Mouse (Mus musculus): ENCODE measurements around the gene Pacsin2. TPM values are rescaled to one million over a fixed set of nuclear protein-coding genes. Genes with fewer than 3 reads are reported as not detected.
"Not testable (repeated sequence)": the region's sequence is repeated elsewhere in the genome, so short reads cannot be mapped to it uniquely, and the experiment has no call there.

Pacsin2 gene
- 59.3 and 75.3 TPM in 2 replicates for polyA plus RNA-seq (2015; fragmentation: Nextera tagmentation; extraction: Ambion mirVana)

- Histone ChIP-seq H3K27ac (peak within 1 kb of the TSS; percentile 89), H3K9me3 (replicated peaks) (no peaks in the 10 kb centered on the region), H3K36me3 (no peaks in the 10 kb centered on the region), H3K4me3 (peak within 1 kb of the TSS; percentile 91), H3K27me3 (no peaks in the 10 kb centered on the region), H3K9ac (peak within 1 kb of the TSS; percentile 88), H3K4me2 (peak within 1 kb of the TSS; percentile 89), H3K4me1 (replicated peaks) (peaks cover 12% of the 10 kb centered on the region)
- under 1% methylated on average over 75 of the region's 88 CpGs for WGBS
- peak; percentile 99 for ATAC-seq (replicated peaks; ENCODE audit: insufficient number of reproducible peaks, insufficient read depth, low FRiP score, low read depth)
Observed at GRCm38 (mm10) chr15:83464083-83464904, at the start of gene Pacsin2. Gene Pacsin2 (minus strand): TSS chr15:83464606.

- Histone ChIP-seq H3K4me2 (no peak overlapping the region), H3K4me1 (replicated peaks) (peaks cover 10% of the 10 kb centered on the region)
Observed at GRCm38 (mm10) chr15:83512489-83513281, 48.3 kb upstream of the Pacsin2 start.

GRCm38 (mm10) chr15:83510805-83511405 lies 46.5 kb upstream of the Pacsin2 start, which contains the start of gene Ttll1:
Gene Ttll1 (minus strand): TSS chr15:83510893.
- H3K4me2 ChIP-seq: peak within 1 kb of the TSS; percentile 83
- no peaks in the 10 kb centered on the region for H3K9me3 ChIP-seq (replicated peaks)
- H3K27ac ChIP-seq: peak within 1 kb of the TSS; percentile 55
- WGBS: 8% methylated on average over 41 of the region's 41 CpGs
- peak; percentile 92 for ATAC-seq (replicated peaks; ENCODE audit: insufficient number of reproducible peaks, insufficient read depth, low FRiP score, low read depth)
- H3K36me3 ChIP-seq: no peaks in the 10 kb centered on the region
- H3K9ac ChIP-seq: peak within 1 kb of the TSS; percentile 57
- peaks cover 10% of the 10 kb centered on the region for H3K4me1 ChIP-seq (replicated peaks)
- H3K27me3 ChIP-seq: no peaks in the 10 kb centered on the region
- peak within 1 kb of the TSS; percentile 60 for H3K4me3 ChIP-seq

More at GRCm38 (mm10) chr15:83512489-83513281, 48.3 kb upstream of the Pacsin2 start:
- 57% methylated on average over 13 of the region's 13 CpGs for WGBS
- Histone ChIP-seq H3K9ac (no peak overlapping the region), H3K9me3 (replicated peaks) (no peaks in the 10 kb centered on the region), H3K4me3 (no peak overlapping the region), H3K36me3 (no peaks in the 10 kb centered on the region), H3K27me3 (no peaks in the 10 kb centered on the region), H3K27ac (no peak overlapping the region)
- ATAC-seq (replicated peaks; ENCODE audit: insufficient number of reproducible peaks, insufficient read depth, low FRiP score, low read depth): no peak

- Histone ChIP-seq H3K9me3 (replicated peaks) (no peaks in the 10 kb centered on the region), H3K4me2 (peak overlapping the region; percentile 83), H3K27me3 (no peaks in the 10 kb centered on the region), H3K36me3 (0 out of 2 replicates have a peak, but pooled peaks cover 1% of the 10 kb centered on the region), H3K9ac (peak overlapping the region; percentile 57), H3K4me1 (replicated peaks) (peaks cover 10% of the 10 kb centered on the region), H3K27ac (peak overlapping the region; percentile 55), H3K4me3 (peak overlapping the region; percentile 60)
- peak; percentile 53 for ATAC-seq (replicated peaks; ENCODE audit: insufficient number of reproducible peaks, insufficient read depth, low FRiP score, low read depth)
- WGBS: 23% methylated on average over 17 of the region's 17 CpGs
Observed at GRCm38 (mm10) chr15:83509950-83510804, 45.8 kb upstream of the Pacsin2 start.

GRCm38 (mm10) chr15:83501483-83501882 lies 37.1 kb upstream of the Pacsin2 start:
- not testable (repeated sequence) for ATAC-seq (replicated peaks; ENCODE audit: insufficient number of reproducible peaks, insufficient read depth, low FRiP score, low read depth); H3K9me3 ChIP-seq (replicated peaks); H3K9ac ChIP-seq; H3K4me3 ChIP-seq; H3K27me3 ChIP-seq; H3K27ac ChIP-seq; H3K4me2 ChIP-seq; H3K4me1 ChIP-seq (replicated peaks)
- 60% methylated on average over 6 of the region's 6 CpGs for WGBS
- peaks cover 11% of the 10 kb centered on the region; the same call in 1 of the 2 replicates for H3K36me3 ChIP-seq

- Histone ChIP-seq H3K4me3 (no peak overlapping the region), H3K4me2 (no peak overlapping the region), H3K9me3 (replicated peaks) (no peaks in the 10 kb centered on the region), H3K27ac (no peak overlapping the region), H3K27me3 (no peaks in the 10 kb centered on the region), H3K4me1 (replicated peaks) (no peaks in the 10 kb centered on the region), H3K36me3 (peaks cover 15% of the 10 kb centered on the region; the same call in 1 of the 2 replicates), H3K9ac (no peak overlapping the region)
- whole genome bisulfite sequencing: 54% methylated on average over 3 of the region's 3 CpGs
- ATAC-seq (replicated peaks; ENCODE audit: insufficient number of reproducible peaks, insufficient read depth, low FRiP score, low read depth): no peak
Observed at GRCm38 (mm10) chr15:83500352-83500751, 35.9 kb upstream of the Pacsin2 start.

- no peak overlapping the region for H3K4me2 ChIP-seq
- H3K4me3 ChIP-seq: no peak overlapping the region
- H3K9ac ChIP-seq: no peak overlapping the region
- peaks cover 11% of the 10 kb centered on the region; the same call in 1 of the 2 replicates for H3K36me3 ChIP-seq
- H3K27ac ChIP-seq: no peak overlapping the region
- no peak for ATAC-seq (replicated peaks; ENCODE audit: insufficient number of reproducible peaks, insufficient read depth, low FRiP score, low read depth)
- no peaks in the 10 kb centered on the region for H3K9me3 ChIP-seq (replicated peaks)
- 84% methylated on average over 10 of the region's 10 CpGs for WGBS
- no peaks in the 10 kb centered on the region for H3K27me3 ChIP-seq
- H3K4me1 ChIP-seq (replicated peaks): peaks cover 1% of the 10 kb centered on the region; the same call in 1 of the 2 replicates
Observed at GRCm38 (mm10) chr15:83499211-83499755, 34.9 kb upstream of the Pacsin2 start.

- Histone ChIP-seq H3K4me1 (replicated peaks) (peaks cover 5% of the 10 kb centered on the region; the same call in 1 of the 2 replicates), H3K9me3 (replicated peaks) (no peaks in the 10 kb centered on the region), H3K27me3 (no peaks in the 10 kb centered on the region), H3K4me2 (no peak overlapping the region), H3K4me3 (no peak overlapping the region), H3K36me3 (peaks cover 14% of the 10 kb centered on the region; the same call in 1 of the 2 replicates), H3K9ac (no peak overlapping the region), H3K27ac (no peak overlapping the region)
- 93% methylated on average over 6 of the region's 6 CpGs for WGBS
- ATAC-seq (replicated peaks; ENCODE audit: insufficient number of reproducible peaks, insufficient read depth, low FRiP score, low read depth): no peak
Observed at GRCm38 (mm10) chr15:83497299-83497698, 32.9 kb upstream of the Pacsin2 start.

- ATAC-seq (replicated peaks; ENCODE audit: insufficient number of reproducible peaks, insufficient read depth, low FRiP score, low read depth): peak; percentile 16; the same call in 1 of the 2 replicates
- H3K4me3 ChIP-seq: no peak overlapping the region
- 59% methylated on average over 22 of the region's 22 CpGs for WGBS
- no peak overlapping the region for H3K27ac ChIP-seq
- peaks cover 14% of the 10 kb centered on the region; the same call in 1 of the 2 replicates for H3K36me3 ChIP-seq
- H3K9me3 ChIP-seq (replicated peaks): no peaks in the 10 kb centered on the region
- H3K4me2 ChIP-seq: 0 out of 2 replicates have a peak overlapping the region, but pooled peaks have one; percentile 19
- H3K9ac ChIP-seq: no peak overlapping the region
- H3K27me3 ChIP-seq: no peaks in the 10 kb centered on the region
- peaks cover 5% of the 10 kb centered on the region; the same call in 1 of the 2 replicates for H3K4me1 ChIP-seq (replicated peaks)
Observed at GRCm38 (mm10) chr15:83495787-83496367, 31.5 kb upstream of the Pacsin2 start.

- WGBS: 79% methylated on average over 3 of the region's 3 CpGs
- no peak overlapping the region for H3K4me3 ChIP-seq
- no peak for ATAC-seq (replicated peaks; ENCODE audit: insufficient number of reproducible peaks, insufficient read depth, low FRiP score, low read depth)
- no peaks in the 10 kb centered on the region for H3K27me3 ChIP-seq
- no peak overlapping the region for H3K9ac ChIP-seq
- H3K9me3 ChIP-seq (replicated peaks): no peaks in the 10 kb centered on the region
- H3K4me1 ChIP-seq (replicated peaks): peaks cover 5% of the 10 kb centered on the region; the same call in 1 of the 2 replicates
- H3K4me2 ChIP-seq: no peak overlapping the region
- peaks cover 14% of the 10 kb centered on the region; the same call in 1 of the 2 replicates for H3K36me3 ChIP-seq
- H3K27ac ChIP-seq: no peak overlapping the region
Observed at GRCm38 (mm10) chr15:83495195-83495594, 30.8 kb upstream of the Pacsin2 start.

Measured in heart, embryonic 15.5 days (tissue).